Mouse (Mus musculus): Measurements from ENCODE around the gene Dcbld1. TPM values are rescaled to one million over a fixed set of nuclear protein-coding genes. Genes with fewer than 3 reads are reported as not detected.
"Not testable (repeated sequence)": the region's sequence is repeated elsewhere in the genome, so short reads cannot be mapped to it uniquely, and the experiment has no call there.

Gene Dcbld1
- polyA plus RNA-seq, 1 experiment: 1.2 TPM

GRCm38 (mm10) chr10:52274001-52274909 lies 40.8 kb downstream of the Dcbld1 start:
- Histone ChIP-seq H3K36me3 (ENCODE audit: control insufficient read depth, insufficient read depth, low read length) (no peaks in the 10 kb centered on the region), H3K27me3 (ENCODE audit: control insufficient read depth, insufficient read depth, low read length) (no peaks in the 10 kb centered on the region), H3K27ac (ENCODE audit: control insufficient read depth, insufficient read depth, low read length) (no peak overlapping the region), H3K4me3 (ENCODE audit: control insufficient read depth, insufficient read depth, low read length) (no peak overlapping the region), H3K4me1 (replicated peaks; ENCODE audit: control insufficient read depth, insufficient read depth, low read length) (no peaks in the 10 kb centered on the region)
- DNase-seq: no peak
- WGBS: 82% methylated on average over 8 of the region's 8 CpGs
- TF ChIP-seq CTCF (IDR thresholded peaks at IDR 0.05; ENCODE audit: borderline replicate concordance, control insufficient read depth, extremely low read depth, insufficient read depth, low read length, poor library complexity): no peak
- TF ChIP-seq POLR2A (IDR thresholded peaks at IDR 0.05; ENCODE audit: control insufficient read depth, extremely low read depth, insufficient read depth, low read length, poor library complexity): no peak

- H3K27me3 ChIP-seq (ENCODE audit: control insufficient read depth, insufficient read depth, low read length): no peaks in the 10 kb centered on the region
- no peaks in the 10 kb centered on the region for H3K4me1 ChIP-seq (replicated peaks; ENCODE audit: control insufficient read depth, insufficient read depth, low read length)
- no peaks in the 10 kb centered on the region for H3K36me3 ChIP-seq (ENCODE audit: control insufficient read depth, insufficient read depth, low read length)
- no peak for TF ChIP-seq POLR2A (IDR thresholded peaks at IDR 0.05; ENCODE audit: control insufficient read depth, extremely low read depth, insufficient read depth, low read length, poor library complexity)
- TF ChIP-seq CTCF (IDR thresholded peaks at IDR 0.05; ENCODE audit: borderline replicate concordance, control insufficient read depth, extremely low read depth, insufficient read depth, low read length, poor library complexity): no peak
- no peak for DNase-seq
- 80% methylated on average over 15 of the region's 15 CpGs for WGBS
- no peak overlapping the region for H3K27ac ChIP-seq (ENCODE audit: control insufficient read depth, insufficient read depth, low read length)
- H3K4me3 ChIP-seq (ENCODE audit: control insufficient read depth, insufficient read depth, low read length): no peak overlapping the region
Observed at GRCm38 (mm10) chr10:52274910-52275604, 41.6 kb downstream of the Dcbld1 start.

- no peaks in the 10 kb centered on the region for H3K4me1 ChIP-seq (replicated peaks; ENCODE audit: control insufficient read depth, insufficient read depth, low read length)
- TF ChIP-seq CTCF (IDR thresholded peaks at IDR 0.05; ENCODE audit: borderline replicate concordance, control insufficient read depth, extremely low read depth, insufficient read depth, low read length, poor library complexity) (no peak), POLR2A (IDR thresholded peaks at IDR 0.05; ENCODE audit: control insufficient read depth, extremely low read depth, insufficient read depth, low read length, poor library complexity) (no peak)
- no peaks in the 10 kb centered on the region for H3K27me3 ChIP-seq (ENCODE audit: control insufficient read depth, insufficient read depth, low read length)
- H3K4me3 ChIP-seq (ENCODE audit: control insufficient read depth, insufficient read depth, low read length): no peak overlapping the region
- H3K27ac ChIP-seq (ENCODE audit: control insufficient read depth, insufficient read depth, low read length): no peak overlapping the region
- no peak for DNase-seq
- no peaks in the 10 kb centered on the region for H3K36me3 ChIP-seq (ENCODE audit: control insufficient read depth, insufficient read depth, low read length)
- WGBS: 92% methylated on average over 3 of the region's 3 CpGs
Observed at GRCm38 (mm10) chr10:52276579-52276978, 43.2 kb downstream of the Dcbld1 start.

- H3K4me3 ChIP-seq (ENCODE audit: control insufficient read depth, insufficient read depth, low read length); H3K27me3 ChIP-seq (ENCODE audit: control insufficient read depth, insufficient read depth, low read length); H3K4me1 ChIP-seq (replicated peaks; ENCODE audit: control insufficient read depth, insufficient read depth, low read length); H3K27ac ChIP-seq (ENCODE audit: control insufficient read depth, insufficient read depth, low read length); H3K36me3 ChIP-seq (ENCODE audit: control insufficient read depth, insufficient read depth, low read length); DNase-seq: not testable (repeated sequence)
- 90% methylated on average over 8 of the region's 8 CpGs for WGBS
Observed at GRCm38 (mm10) chr10:52277564-52277963, 44.1 kb downstream of the Dcbld1 start.

DNA sequence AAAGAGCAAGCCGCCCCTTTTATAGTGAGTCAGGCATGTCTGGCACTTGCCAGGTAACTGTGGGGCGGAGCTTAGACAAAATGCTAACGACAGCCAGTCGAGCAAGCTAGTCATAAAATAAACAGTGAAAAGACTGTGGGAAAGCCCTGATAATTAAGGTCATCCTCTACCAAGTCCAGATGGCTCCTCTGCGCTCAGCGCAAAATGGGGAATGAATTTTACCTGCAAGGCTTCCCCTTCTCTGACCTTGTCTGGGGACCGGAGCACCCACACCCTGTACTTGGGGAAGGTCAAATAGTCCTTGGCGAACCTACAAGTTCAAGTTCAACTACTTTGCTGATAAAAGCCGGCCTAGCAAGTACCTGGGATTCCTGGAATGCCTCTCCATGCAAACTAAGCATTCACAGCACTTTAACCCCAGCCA lies 44.6 kb downstream of the Dcbld1 start:
- no peak overlapping the region for H3K27ac ChIP-seq (ENCODE audit: control insufficient read depth, insufficient read depth, low read length)
- H3K27me3 ChIP-seq (ENCODE audit: control insufficient read depth, insufficient read depth, low read length): no peaks in the 10 kb centered on the region
- H3K36me3 ChIP-seq (ENCODE audit: control insufficient read depth, insufficient read depth, low read length): no peaks in the 10 kb centered on the region
- no peak for TF ChIP-seq POLR2A (IDR thresholded peaks at IDR 0.05; ENCODE audit: control insufficient read depth, extremely low read depth, insufficient read depth, low read length, poor library complexity)
- no peak overlapping the region for H3K4me3 ChIP-seq (ENCODE audit: control insufficient read depth, insufficient read depth, low read length)
- 84% methylated on average over 9 of the region's 9 CpGs for WGBS
- H3K4me1 ChIP-seq (replicated peaks; ENCODE audit: control insufficient read depth, insufficient read depth, low read length): no peaks in the 10 kb centered on the region
- DNase-seq: no peak

DNA sequence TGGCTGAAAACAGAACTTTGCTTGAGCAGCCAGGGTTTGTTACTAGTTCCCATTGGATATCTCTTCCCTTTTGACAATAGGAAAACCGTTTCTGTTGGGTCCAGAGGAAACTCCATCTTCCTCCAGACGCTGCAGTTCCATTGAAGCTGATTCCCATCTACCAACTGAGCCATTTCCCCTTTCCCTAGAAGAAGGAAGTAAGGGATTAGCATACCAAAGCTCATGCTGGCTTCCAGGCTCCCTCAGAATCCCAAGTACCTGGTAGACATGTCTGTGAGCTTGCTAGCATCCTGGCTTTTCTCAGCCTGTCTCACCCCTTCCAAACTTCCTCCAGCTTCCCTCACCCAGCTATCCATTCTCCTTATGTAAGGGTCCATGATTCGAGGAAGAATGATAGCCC lies 45.4 kb downstream of the Dcbld1 start:
- no peaks in the 10 kb centered on the region for H3K36me3 ChIP-seq (ENCODE audit: control insufficient read depth, insufficient read depth, low read length)
- H3K4me1 ChIP-seq (replicated peaks; ENCODE audit: control insufficient read depth, insufficient read depth, low read length): no peaks in the 10 kb centered on the region
- DNase-seq: no peak
- H3K27me3 ChIP-seq (ENCODE audit: control insufficient read depth, insufficient read depth, low read length): no peaks in the 10 kb centered on the region
- no peak overlapping the region for H3K4me3 ChIP-seq (ENCODE audit: control insufficient read depth, insufficient read depth, low read length)
- no peak overlapping the region for H3K27ac ChIP-seq (ENCODE audit: control insufficient read depth, insufficient read depth, low read length)
- 61% methylated on average over 3 of the region's 3 CpGs for WGBS
- no peak for TF ChIP-seq POLR2A (IDR thresholded peaks at IDR 0.05; ENCODE audit: control insufficient read depth, extremely low read depth, insufficient read depth, low read length, poor library complexity)
- no peak for TF ChIP-seq CTCF (IDR thresholded peaks at IDR 0.05; ENCODE audit: borderline replicate concordance, control insufficient read depth, extremely low read depth, insufficient read depth, low read length, poor library complexity)
